Mouse (Mus musculus) monocyte, adult 2 months (primary cell): ENCODE measurements around the gene Prkag1.

ENCODE experiments used
- DNase-seq, 2 experiments: peaks; one replicate each; pipeline ENCODE4 v3.0.0; 2022; ENCODE audit warnings: low spot score in 2 of 2, low read depth in 1 of 2

The Prkag1 gene

GRCm38 (mm10) chr15:98853161-98853937 is 22.0 kb upstream of the Prkag1 start:
- no peak for DNase-seq

- no peak for DNase-seq
These were observed 21.4 kb upstream of the Prkag1 start for GRCm38 (mm10) chr15:98852733-98853132.

DNA sequence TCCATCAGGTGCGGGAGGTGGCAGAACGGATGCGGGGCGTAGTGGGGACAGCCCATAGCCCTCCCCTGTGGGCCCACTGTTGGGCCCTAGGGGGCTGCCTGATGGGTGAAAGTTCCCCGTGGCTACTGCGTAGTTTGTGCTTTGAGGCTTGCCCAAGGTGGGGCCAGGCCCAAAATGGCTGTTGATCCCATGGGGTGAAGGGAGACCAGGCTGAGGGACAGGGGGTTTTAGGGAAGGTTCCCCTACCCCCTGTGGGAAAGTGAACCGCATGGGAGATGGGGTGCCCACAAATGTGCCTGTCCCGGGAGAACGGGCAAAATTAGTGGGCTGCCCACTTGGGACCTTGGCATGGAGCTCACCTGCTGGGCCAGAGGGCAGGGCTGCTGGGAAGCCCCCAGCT is 20.8 kb upstream of the Prkag1 start:
- no peak for DNase-seq

DNA sequence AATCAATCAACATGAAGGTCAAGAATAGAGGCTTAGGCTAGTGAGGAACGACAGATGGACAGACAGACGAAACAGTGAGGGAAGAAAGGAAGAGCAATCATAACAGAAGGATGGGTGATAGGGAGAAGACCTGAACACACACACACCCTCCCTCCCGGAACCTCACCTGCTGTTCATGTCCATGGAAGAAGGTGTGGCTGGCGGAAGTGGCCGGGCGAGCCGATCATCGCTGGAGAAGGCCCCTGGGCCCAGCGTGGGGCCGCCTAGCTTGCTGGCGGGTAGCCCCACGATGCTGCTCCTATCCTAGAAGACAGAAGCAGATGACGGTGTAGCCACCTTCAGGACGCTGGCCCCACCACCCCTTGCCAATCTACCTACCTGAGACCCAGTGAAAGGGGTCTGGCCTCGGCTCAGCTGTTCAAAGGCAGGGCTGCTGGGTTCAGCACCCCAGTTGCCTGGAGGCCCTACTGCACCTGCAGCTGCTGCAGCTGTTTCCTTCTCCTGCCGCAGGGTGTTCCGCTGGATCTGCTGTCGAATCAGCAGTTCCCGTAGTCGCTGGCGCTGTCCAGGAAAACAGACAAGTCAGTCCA is 20.0 kb upstream of the Prkag1 start:
- DNase-seq = no peak

GRCm38 (mm10) chr15:98850668-98851067 is 19.3 kb upstream of the Prkag1 start:
- no peak for DNase-seq

GRCm38 (mm10) chr15:98849956-98850600 is 18.8 kb upstream of the Prkag1 start:
- DNase-seq = no peak

DNA sequence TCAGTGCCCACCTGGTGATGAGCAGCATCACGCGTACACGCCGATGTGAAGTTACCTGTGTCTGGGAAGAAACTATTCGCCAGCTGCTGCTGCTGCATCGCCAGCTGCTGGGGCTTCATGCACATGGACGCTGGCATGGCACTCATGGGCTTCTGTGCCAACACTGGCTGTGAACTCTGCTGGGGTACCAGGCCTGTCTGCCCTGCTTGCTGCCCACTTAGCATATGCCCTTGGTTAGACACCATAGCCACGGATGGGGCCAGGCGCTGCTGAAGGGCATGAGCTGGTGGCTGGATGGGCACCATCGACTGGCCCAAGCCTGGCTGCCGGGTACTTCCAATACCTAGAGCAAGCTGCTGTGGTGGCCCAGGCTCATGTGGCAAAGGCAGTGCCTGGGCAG is 17.8 kb upstream of the Prkag1 start:
- no peak for DNase-seq

DNA sequence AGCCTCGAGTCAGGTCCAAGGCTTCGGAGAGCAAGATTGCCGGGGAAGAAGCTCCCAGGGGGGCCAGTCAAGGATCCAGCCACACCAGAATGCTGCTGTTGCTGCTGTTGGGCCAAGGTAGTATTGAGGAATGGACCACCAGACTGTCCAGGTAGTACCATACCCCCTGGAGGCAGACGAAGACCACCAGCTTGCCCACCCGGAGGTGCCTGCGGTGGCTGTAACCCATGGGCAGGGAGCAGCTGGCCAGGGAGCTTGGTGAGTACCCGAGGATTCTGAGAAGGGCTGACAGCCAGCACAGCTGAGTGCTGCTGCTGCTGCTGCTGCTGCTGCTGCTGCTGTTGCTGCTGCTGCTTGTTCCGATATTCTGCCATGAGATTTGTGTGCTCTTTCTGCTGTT is 14.8 kb upstream of the Prkag1 start:
- DNase-seq = no peak

GRCm38 (mm10) chr15:98845149-98845548 is 13.8 kb upstream of the Prkag1 start:
- no peak for DNase-seq

GRCm38 (mm10) chr15:98843595-98844223 is 12.4 kb upstream of the Prkag1 start:
- no peak for DNase-seq

- DNase-seq = no peak
These were observed 8.6 kb upstream of the Prkag1 start for GRCm38 (mm10) chr15:98839671-98840585.

- DNase-seq = no peak
These were observed 7.8 kb upstream of the Prkag1 start for GRCm38 (mm10) chr15:98839161-98839560.

- no peak for DNase-seq
These were observed 6.4 kb upstream of the Prkag1 start for GRCm38 (mm10) chr15:98837743-98838103.

DNA sequence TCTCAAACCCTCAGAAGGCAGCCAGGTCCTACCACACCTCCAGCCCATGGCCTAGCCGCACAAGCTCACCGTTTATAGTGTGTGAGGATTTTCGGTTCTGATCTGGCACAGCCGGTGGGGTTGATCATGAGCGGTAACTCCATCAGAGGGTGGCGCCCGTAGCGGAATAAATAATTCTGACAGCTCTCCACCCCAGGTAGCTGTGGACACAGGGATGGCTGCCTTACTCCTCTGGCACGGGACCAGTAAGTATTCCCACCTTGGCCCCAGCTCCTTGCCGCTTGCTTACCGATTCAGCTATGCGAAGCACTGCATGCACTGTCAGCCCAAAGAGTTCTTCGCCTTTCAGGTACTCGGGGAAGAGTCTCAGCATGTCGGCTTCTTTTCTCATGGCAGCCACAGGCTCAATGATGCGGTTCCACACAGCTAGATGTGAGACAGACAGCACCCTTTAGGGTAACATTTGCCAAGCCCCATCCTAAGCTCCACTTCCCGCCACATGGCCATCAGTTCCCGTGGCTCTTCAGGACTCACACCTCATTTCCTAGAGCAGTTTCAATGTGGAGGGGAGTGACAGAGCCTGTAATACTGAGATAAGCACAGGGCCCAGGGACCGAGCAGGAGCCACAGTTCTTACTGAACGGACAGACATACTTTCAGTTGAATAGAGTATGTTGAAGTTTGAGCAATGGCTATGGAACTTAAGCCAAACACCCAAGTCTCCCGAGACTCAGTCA is 5.9 kb upstream of the Prkag1 start:
- DNase-seq = no peak

GRCm38 (mm10) chr15:98835291-98835690 is 4.0 kb upstream of the Prkag1 start:
- no peak for DNase-seq

DNA sequence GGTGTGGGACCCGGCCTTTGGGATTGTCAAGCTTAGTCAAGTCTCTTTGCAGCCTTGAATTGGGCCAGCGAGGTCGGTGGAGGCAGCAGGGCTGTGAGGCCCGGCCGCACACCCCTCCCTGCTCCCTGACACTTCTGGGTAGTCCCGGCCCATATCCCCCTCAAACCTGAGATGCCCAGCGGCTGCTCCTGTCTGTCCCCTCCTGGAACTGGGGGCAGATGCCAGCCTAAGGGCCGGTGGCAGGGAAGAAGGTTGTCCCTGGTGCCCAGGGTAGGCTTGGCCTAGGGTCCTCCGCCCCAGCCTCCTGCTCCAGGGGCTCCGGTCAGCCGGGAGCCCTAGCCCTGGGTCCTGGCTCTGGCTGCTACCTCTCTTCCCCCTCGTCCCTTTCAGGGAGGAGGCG is 2.7 kb upstream of the Prkag1 start:
- DNase-seq = no peak

GRCm38 (mm10) chr15:98833281-98833680 is 2.0 kb upstream of the Prkag1 start:
- no peak for DNase-seq

DNA sequence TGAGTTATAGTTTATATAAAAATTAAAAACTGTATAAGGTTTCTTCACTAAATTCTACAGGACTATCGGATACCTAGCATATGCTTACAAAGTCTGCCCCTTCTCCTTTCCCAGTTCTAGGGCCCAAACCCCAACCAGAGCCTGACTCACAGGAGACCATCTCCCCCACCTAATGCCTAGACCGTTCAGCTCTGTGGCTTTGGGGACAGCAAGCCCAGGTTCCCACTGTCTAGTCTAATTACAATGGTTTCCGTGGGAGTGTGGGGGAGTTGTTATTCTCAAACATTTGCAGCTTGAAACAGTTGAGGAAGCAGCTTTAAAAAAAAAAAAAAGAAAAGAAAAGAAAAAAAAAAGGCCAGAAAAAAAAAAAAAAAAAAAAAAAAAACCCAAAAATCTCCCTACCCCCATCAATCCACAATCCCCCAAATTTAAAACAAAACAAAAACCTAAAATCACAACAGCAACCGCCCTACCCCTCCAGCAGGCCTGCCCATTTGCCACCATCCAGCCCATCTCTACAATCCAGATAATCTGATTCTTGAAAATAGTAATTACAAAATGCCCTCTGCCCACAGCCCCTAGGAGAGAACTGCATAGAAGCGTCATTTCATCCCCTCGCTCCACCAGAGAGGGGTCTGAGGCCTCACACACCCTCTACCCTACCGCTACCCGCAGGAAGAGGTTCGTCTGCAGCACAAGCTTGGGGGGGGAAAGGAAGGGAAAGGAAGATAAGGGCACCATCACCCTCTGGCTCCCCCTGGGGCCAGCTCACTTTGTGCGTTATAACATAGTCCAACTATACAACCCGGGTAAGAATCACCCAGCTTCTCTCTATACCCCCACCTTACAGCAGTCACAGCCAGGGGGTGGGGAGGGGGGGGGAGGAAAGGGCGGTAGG is 1.1 kb upstream of the Prkag1 start:
- no peak for DNase-seq

DNA sequence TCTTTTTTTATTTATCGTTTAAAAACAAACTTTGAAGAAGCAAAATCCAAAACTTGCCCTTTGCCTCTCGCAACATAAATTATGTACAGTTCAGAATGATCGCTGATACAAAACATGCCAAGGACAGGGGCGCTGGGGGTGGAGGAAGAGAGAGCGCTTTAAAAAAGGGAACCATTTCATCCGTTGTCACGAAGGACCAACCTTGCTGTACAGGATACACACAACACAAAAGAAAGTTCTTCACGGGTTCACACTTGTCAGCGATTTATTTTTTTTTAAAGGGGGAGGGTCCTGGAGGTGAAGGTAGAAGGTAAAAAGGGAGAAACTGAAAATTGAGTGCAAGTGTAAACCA is 339 bp upstream of the Prkag1 start:
- DNase-seq = no peak
